ENCODE assay signal across 1 mouse cellular context in the genomic region with DNA sequence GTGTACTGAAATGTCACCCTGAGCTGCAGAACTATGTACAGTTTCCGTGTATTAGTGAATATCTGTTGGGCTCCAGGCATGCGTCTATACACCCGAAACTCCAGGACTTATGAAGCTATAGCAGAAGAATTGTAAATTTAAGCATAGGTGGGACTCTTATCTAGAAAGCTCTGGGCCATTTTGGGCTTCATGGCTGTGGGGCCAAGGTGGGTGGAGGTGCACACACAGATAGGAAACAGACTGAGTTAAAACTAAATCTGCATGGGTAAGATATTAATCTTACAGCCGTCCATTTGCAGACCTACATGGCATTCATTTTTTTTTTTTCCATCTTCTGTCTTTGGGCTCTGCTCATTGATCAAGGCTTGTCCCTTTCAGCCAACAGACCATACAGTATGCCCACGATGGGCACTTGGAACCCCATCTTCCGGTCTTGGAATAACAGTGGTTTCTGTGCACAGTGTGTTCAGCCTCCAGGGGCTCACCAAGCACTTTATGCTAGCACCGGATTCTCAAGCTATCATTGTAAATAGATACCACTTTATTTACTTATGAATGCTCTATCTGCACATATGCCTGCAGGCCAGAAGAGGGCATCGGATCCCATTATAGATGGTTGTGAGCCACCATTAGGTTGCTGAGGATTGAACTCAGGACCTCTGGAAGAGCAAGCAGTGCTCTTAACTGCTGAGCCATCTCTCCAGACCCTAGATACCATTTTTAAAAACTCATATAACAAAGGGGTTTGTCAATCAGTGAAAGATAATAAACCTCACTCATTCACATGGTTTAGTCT.
TF ChIP-seq lines count a peak whose summit lies in the region.

No protein-coding gene starts in this region.

TF ChIP-seq in MEL, 35 proteins besides CTCF, POLR2A, EP300 and RAD21:
- TF ChIP-seq MEF2A (IDR thresholded peaks at IDR 0.05; ENCODE audit: extremely low read depth, insufficient replicate concordance, low read depth, low read length, poor library complexity, severe bottlenecking) (no peak), SMC3 (IDR thresholded peaks at IDR 0.05; ENCODE audit: low read depth, low read length) (peak; percentile 80), ZC3H11A (IDR thresholded peaks at IDR 0.05; ENCODE audit: low read depth, low read length) (peak; percentile 59), MAX (IDR thresholded peaks at IDR 0.05; ENCODE audit: low read length) (no peak)
